Mouse (Mus musculus) frontal cortex, postnatal 25 days (tissue): ENCODE results near the gene Ins2.

Experiments used
- DNase-seq, 2 experiments: peaks; one replicate each; pipeline ENCODE4 v3.0.0; 2022; ENCODE audit warnings: low spot score in 2 of 2

Ins2 gene

DNA sequence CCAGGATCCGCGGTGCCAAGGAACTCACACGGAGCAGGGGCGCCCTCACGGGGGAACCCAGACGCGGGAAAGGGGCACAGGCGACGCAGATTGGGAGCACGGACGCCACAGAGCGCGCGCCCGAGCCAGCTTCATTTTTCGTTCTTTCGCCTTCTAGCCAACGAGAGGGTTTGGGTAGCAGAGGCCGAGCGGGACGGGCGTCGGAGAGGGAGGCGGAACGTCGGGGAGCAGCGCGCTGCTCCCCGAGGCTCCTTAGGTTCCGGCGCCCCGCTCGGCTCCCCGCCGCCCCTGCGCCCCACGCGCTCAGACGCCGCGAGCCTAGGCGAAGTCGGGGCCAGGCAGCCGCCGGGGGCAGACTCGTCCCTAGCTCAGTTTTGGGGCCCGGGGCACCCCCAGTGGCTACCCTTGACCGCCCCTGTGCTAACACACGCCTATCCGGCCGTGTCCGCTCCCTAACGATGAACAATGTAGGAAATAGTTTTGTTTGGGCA, 79.2 kb downstream of the Ins2 start:
- DNase-seq: no peak

DNA sequence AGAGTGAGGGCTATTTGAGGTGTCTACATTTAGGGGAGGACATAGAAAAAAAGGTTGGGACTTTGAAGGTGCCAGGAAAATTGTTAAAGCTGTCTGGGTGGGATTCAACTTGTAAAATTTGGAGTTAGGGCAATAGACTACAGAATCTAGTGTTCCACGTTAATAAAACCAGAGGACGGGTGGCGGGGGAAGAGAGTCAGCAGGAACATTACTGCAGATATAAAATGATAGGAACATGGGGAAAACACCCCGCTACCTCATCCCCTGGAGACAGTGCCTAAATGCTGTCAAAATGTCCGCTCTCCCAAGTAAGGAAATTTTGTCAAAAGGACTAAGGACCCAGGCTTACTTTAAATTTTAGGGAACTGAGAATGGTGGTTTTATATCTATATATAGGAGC, 80.0 kb downstream of the Ins2 start:
- DNase-seq: no peak

DNA sequence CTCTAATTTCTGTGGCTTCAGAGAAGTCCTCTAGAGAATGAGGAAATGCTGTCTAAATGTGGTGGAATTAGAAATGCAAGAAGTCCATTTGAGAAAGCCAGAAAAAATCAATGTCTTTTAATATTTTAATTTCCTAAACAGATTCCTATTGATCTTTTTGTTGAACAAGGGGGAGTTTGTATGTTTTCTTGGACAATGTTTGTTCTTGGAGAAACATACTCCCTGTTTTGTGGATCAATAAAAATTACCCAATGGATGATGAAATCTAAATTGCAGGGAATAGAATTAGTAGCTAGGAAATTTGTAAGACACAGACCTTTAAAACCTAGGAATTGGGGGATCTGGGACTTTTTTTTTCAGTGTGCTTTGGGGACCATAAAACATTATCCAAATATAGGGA, 81.4 kb downstream of the Ins2 start:
- DNase-seq: no peak

DNA sequence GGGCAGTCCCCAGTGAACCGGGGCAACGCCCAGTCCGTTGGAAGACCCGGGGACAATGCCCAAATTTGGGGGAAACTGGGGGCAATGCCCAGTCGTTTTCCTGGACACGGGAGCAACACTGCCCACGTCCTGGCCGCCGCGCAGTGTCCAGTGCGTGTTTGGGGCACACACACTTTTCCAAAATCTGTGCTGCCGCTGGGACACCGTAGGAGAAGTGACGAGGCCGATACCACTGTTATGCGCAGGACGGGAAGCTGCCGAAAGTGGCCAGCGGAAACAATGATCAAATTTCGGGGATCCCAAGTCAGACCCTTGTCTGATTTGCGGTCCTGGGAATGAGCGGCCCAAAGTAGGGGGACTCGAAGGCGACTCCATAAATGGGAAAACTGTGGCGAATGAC, 82.1 kb downstream of the Ins2 start:
- DNase-seq: no peak

DNA sequence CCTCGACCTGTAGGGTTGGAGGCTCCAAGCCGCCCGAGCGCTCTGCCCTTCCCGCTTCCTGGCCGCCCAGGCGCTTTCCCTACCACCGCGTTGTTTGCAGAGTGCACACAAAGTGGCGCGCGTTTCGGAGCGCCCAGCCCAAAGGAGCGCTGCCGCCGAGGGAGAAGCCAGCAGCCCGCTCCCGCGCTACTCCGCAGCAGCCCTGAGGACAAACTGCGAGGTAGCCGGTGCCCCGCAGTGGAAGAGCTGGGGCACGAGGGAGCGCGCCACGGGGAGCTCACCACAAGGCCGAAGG, 82.6 kb downstream of the Ins2 start:
- DNase-seq: no peak

DNA sequence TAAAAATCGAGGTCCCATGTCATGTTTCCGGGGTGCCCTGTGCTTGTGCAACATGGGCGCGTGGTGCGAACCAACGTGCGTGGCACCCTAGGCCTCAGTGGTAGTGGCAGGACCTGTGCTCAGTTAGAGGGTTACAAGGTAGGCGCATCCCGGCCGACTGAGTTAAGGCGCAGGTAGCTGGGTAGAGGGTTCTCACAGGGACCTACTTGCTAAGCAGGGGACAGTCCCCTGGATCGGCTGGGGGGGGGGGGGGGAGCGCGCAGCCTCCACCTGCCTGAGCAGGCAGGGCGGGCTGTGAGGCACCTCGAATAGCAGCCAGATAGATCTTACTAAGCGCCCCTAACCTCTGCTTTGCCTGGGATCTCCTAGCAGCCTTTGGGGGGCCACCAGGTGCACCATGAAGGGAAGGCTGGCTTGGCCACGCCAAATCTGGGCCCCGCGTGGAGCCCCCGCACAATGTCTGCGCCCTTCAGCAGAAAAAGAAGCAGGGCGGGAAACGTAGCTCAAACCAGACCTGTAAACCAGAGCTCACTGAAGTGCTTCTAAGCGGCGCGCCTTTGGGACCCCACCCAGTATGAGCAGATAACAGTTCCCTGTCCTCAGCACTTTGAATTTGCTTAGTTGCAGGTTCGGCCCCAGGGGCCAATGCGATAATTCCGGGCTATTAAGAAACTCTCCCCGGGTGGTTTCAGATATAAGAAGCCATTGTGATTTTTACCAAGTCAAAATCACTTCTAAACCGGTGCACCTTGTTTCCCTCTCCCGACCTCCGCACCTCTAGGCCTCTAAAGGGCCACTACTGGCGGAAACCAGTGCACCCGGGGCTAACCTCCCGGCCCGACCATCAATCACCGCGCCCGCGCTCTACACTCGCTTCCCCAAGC, 83.2 kb downstream of the Ins2 start:
- no peak for DNase-seq

DNA sequence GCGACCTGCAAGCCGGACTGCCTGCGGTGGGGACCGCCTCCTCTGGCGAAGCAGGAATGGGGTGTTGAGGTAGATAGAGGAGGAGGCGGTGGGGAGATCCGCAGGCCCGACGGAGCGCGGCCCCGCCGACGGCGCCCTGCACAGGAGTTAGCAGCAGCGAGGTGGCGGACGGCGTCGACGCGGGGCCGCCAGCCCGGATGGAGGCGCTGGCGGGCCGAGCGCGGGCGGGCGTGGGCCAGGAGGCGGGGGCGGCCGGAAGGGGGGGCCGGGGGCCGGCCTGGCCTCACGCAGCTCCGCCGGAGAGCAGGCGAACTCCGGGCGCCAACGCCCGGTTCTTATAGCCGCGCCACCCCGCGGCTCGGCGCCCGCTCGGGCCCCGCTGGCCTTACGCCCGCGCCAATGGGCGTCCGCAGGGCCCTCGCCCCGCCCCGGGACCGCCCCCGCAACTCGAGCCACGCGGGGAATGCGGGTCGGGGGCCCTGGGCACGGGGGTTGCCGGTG, 84.0 kb downstream of the Ins2 start:
- DNase-seq: no peak

DNA sequence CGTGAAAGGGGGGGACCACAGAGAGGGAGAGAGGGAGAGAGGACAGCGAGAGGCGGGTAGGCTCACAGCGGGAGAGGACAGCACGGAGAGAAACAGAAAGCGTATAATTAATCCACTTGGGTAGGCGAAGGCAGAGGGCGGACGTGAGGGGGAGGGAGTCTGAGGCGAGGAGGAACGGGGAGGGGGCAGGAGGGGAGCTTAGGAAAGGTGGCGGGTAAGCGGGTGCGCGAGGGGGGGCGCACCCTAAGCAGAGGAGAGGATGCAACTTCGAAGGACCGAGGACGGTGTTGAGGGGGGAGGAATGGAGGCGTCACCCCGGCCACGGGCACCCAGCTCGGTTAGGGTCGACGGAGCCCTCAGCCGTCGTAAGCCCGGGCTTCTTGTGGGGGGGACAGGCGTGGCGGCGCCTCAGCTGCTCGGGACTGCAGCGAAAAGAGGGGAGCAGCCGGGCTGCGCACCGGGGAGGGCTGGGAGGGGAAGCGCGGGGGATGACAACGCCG, 84.5 kb downstream of the Ins2 start:
- no peak for DNase-seq

DNA sequence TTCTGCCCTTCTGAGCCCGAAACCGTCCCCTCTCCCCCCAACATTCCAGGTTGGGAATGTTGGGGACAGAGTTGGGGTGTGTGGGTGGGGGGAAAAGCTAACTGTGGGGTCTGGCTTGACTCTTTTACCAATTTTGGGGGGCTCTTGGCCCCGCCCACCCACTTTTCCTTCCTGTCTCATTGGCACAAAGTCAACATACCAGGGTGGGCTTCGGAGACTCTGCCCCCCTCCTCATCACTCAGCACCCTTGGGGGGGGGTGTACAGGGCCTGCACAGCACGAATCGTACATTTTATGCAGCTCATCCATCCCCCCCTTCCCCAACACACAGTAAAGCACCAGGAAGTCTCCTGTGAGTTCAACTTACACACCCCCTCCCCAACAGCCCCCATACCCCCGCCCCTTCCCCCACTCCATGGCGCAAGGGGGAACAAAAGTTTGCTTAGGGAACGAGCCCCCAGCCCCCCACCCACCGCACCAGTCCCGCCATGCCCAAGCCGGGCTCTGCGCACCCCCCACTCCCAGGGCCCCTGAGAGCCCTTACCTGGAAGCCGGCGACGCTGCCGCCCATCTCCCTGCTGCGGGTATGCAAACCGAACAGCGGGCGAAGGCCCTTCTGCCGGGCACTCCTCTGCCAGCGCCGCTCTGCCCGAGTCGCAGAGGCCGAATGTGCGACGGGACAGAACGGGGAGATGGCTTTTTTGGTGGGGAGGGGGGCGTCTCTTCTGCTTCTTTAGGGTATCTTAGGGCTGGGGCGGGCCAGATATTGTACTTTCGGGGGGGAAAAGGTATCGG, 85.2 kb downstream of the Ins2 start:
- DNase-seq: no peak

DNA sequence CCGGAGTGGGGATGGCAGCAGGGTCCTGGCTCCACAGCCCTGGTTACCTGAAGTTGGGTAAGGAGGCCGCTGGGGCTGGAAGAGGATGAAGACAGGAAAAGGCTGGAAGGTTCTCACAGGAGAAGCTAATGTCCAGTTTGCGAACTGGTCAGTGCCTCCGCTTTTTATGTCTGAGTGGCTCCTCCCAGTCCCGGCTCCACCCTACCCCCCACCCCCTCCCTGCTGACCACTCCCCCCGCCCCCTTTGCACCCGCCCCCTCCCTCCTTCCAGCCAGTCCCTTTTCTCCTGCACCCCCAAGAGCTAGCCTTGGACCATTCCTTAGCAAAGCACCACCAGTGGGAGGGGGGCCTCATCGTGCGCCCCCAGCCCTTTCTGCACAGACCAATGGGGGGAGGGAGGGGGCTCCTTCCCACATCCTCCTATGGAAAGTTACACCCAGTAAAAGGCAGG, 85.8 kb downstream of the Ins2 start:
- DNase-seq: no peak

DNA sequence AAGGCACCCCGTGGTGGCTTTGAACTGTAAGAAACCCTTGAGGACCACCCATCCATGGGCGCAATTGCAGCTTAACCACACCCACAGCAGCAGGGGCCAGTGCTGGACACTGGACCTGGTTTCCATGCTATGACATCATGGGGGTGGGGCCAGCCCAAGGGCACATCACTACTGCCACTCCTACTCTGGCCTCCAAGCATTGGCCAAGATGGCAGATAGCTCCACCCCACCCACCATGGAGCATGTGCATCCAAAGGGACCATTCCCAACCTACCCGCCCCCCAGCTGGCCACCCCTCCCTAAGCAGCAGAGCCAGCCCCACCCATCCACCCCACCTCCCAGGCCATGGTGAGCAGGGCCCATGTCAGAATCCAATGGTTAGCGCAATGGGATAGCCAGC, 87.1 kb downstream of the Ins2 start:
- DNase-seq: no peak

DNA sequence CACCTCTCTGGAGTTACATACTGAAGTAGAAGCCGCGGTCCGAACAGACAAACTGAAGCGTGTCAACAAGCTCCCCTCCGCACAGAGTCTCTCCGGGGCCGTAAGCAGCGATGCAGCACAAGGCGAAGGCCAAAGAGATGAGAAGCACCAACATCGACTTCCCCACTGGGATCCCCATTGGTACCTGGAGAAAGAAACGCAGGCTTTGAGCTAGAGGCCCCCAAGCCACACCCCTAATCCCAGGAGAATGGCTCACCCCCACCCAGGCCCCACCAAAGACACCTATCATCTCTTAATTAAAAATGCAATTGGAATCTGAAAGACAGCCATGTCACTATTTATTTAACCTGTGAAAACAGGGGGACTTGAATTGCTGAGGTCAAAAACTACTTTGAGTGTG, 87.5 kb downstream of the Ins2 start:
- DNase-seq: no peak

DNA sequence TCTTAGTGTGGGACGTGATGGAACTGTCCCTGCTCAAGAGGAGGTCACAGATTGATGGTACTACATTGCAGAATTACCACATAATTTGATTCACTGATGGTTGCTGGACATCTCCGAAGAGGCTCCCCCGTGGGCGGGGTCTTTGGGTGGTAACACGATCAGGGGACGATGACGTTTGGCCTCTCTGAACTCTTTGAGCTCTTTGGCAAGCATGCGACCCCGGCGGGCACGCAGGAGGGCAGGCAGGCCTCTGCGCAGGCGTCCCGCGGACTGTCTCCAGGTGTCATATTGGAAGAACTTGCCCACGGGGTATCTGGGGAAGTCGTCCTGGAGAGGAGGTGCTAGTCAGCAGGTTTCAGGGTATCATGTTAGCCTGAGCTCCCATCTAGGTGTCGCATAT, 89.5 kb downstream of the Ins2 start:
- no peak for DNase-seq

DNA sequence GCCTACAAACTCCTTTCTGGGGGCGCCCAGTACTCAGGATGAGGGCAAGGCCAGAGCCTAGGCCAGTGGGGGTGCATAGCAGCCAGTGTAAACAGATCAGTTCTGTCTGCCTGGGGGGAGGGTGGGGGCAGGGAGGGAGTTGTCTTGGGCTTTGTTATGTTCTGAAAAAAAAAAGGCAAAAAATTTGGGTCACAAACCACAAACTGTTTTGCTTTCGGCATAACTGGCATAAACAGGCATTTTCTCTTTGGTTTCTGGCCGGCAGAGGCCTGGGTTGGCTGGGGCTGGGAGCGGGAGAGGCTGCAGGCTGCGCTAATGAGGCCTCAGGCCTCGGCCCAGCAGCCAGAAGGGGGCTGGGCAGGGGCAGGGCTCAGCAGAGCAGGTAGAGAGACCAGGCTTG, 96.5 kb downstream of the Ins2 start:
- no peak for DNase-seq

DNA sequence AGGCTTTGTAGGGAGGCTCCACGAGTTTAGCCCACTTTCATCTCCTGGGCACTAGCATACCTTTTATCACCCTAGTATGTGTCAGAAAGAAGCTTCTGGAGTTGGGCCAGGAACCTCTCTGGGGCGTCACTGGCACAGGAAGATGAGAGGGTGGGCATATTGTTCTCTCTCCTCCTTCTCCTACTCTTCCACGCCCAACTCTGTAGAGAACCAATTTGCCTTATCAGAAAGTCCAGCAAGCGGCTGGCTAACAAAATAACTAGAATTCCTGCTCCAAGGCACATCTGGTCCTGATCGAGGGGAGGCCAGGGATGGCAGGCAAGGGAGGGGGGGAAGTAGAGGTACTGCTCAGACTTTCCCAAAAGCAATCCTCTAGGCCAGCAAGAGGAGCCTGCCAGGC, 98.1 kb downstream of the Ins2 start:
- no peak for DNase-seq

DNA sequence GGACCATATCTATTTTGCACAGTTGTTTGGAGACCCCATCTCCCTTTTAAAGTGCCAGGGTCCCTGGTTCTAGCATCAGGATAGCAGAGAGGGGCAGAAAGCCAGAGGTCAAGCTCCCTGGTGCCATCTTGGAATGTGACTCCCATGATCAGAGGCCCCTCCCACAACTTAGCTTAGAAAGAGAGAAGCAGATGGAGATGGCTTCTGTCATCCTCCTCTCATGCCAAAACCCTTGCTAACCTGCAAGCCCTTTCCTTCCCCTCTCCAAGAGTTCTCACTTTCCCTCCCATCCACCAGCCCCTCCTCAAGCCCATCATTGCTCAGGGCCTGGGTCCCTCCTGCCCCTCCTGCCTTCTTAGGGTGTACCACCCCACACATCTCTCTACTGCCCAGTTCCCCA, 107.0 kb downstream of the Ins2 start:
- no peak for DNase-seq

DNA sequence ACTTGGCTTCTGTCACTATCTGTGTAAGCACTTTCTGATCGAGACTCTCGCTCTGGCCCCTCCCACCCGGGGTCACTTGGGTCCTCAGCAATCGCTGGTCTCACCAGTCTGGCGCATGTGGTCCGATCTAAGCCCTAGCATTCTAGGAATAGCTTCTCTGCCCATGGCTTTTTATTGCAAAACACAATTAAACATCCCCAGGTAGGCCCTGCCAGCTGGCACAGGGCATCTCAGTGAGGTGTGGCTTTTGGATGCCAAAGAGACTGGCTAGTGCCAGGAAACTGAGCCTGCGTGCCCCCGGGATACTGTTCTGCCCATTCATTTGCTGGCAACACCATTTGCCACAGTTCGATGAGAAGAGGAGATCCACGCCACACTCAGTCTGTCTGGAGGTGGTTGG, 112.5 kb downstream of the Ins2 start:
- DNase-seq: no peak

DNA sequence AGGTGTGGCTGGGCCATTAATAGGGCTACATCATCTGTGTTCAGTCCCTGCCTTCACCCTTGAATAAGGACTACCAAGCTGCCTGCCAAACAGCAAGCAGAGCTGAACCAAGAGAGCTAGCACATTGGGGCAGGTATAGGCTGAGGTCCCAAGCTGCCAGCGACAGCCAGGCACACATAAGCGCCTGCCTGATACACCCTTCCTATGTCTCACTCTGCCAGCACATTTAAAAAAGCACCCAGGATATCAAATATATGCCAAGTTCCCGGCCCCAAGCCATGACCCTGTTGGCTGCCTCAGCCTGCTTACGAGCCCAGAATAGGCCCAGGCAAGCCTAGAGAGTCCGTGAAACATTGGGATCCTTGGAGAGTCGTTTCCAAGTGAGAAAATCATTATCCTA, 113.4 kb downstream of the Ins2 start:
- DNase-seq: no peak
